ENCODE assay signal across 8 mouse cellular contexts in the genomic region with DNA sequence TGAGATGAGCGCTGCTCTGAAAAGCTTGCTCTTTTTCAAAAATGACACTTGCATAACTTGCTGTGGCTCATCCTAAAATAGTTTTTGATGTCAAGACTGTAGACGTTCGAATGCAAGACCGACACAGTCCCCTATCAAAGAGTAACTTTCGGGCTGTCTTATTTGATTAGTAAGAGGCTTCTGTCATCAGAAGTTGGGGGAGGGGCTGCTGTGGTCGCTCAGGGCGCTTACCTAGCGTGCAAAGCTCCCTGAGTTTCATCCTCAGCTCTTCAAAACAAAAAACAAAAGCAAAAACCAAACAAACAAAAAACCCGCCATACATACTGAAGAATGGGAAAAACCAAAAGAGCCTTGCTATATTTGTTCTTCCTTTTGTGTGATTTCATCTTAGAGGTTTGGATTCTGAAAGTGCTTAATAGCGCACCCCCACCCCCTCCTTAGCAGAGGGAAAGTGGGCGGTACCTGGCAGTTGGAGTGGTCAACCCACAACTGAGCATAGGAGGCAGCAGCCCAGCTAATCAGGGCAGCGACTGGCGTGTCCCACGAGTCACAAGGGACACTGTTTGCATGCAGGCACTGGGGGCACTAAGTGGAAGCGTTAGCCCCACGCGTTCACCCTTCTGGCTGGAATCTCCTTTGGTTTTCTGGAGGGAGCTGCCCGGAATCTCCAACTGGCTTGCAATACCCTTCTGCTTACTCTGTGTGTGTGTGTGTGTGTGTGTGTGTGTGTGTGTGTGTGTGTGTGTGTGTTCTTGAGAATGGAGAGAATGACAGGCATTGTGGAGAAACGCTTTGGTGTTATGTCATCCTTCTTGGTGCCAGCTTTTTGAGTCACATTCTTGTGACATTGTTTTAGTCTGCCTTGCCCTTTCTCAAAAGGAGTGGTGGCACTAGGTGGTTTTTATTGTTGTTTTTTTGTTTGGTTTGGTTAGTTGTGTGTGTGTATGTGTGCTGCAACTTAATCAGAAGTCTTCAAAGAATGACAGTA. TPM values are rescaled to one million over a fixed set of nuclear protein-coding genes. Genes with fewer than 3 reads are reported as not detected.
DNase-seq lines count a peak whose midpoint lies in the region; ATAC-seq and TF ChIP-seq lines count a peak whose summit lies in the region.

No protein-coding gene starts in this region.

- H3K4me1 ChIP-seq in embryonic facial prominence, embryonic 14.5 days (ENCODE audit: control insufficient read depth, insufficient read depth, low read length): 0 out of 2 replicates have a peak, but pooled peaks cover 2% of the 10 kb centered on the region
- H3K4me1 ChIP-seq in liver, adult 2 months (ENCODE audit: control insufficient read depth, insufficient read depth, low read length): no peaks in the 10 kb centered on the region; the same call in 1 of the 2 replicates

- H3K27ac ChIP-seq in embryonic facial prominence, embryonic 14.5 days (replicated peaks; ENCODE audit: low read depth, low read length): no peak overlapping the region
- H3K27ac ChIP-seq in liver, adult 2 months (replicated peaks; ENCODE audit: insufficient read depth, low read depth, low read length): peak overlapping the region; percentile 32

- no peaks in the 10 kb centered on the region for H3K9me3 ChIP-seq in embryonic facial prominence, embryonic 14.5 days (ENCODE audit: control insufficient read depth, low read length)

- peak overlapping the region; percentile 100 for H3K4me2 ChIP-seq in embryonic facial prominence, embryonic 14.5 days (ENCODE audit: low read depth, low read length)
- peak overlapping the region; percentile 99 for H3K4me2 ChIP-seq in myocyte (ENCODE audit: low read depth)

- no peak for TF ChIP-seq POLR2A in liver, adult 2 months (IDR thresholded peaks at IDR 0.05; ENCODE audit: extremely low read depth, insufficient read depth, low read length)
- no peak for TF ChIP-seq POLR2A in myocyte (IDR thresholded peaks at IDR 0.05; ENCODE audit: insufficient read length, low read depth)

- H3ac ChIP-seq in myocyte (ENCODE audit: control insufficient read depth, insufficient read length): no peak overlapping the region

- H3K79me2 ChIP-seq in liver, adult 2 months (ENCODE audit: control insufficient read depth, insufficient read depth, low read length): no peaks in the 10 kb centered on the region
- no peaks in the 10 kb centered on the region for H3K79me2 ChIP-seq in myocyte (ENCODE audit: control insufficient read depth, insufficient read depth)

- no peaks in the 10 kb centered on the region for H3K36me3 ChIP-seq in embryonic facial prominence, embryonic 14.5 days (ENCODE audit: control insufficient read depth, insufficient read depth, low read length)
- H3K36me3 ChIP-seq in liver, adult 2 months (ENCODE audit: control insufficient read depth, insufficient read depth, low read length): no peaks in the 10 kb centered on the region
- no peaks in the 10 kb centered on the region for H3K36me3 ChIP-seq in myocyte (ENCODE audit: control insufficient read depth, insufficient read depth)
- no peaks in the 10 kb centered on the region for H3K36me3 ChIP-seq in splenic B cell, adult 2 months (ENCODE audit: control insufficient read depth, insufficient read depth, low read length, poor library complexity, severe bottlenecking)

- no peak for TF ChIP-seq CTCF in liver, adult 2 months (IDR thresholded peaks at IDR 0.05; ENCODE audit: low read depth, low read length)

- peak overlapping the region; percentile 59 for H3K4me3 ChIP-seq in embryonic facial prominence, embryonic 14.5 days (ENCODE audit: low read depth, low read length)
- peak overlapping the region; percentile 64 for H3K4me3 ChIP-seq in liver, adult 2 months (ENCODE audit: insufficient read depth, low read depth, low read length)
- peak overlapping the region; percentile 13 for H3K4me3 ChIP-seq in myocyte

- WGBS in embryonic facial prominence, embryonic 14.5 days: 4% methylated on average over 19 of the region's 19 CpGs
- under 1% methylated on average over 19 of the region's 19 CpGs for WGBS in liver, adult 2 months

- DNase-seq in 416B (ENCODE audit: low read depth): peak; percentile 86
- DNase-seq in adrenal gland, postnatal 25 days: peak; percentile 70
- DNase-seq in embryonic facial prominence, embryonic 14.5 days (ENCODE audit: low spot score): peak; percentile 43
- peak; percentile 57 for DNase-seq in heart, adult 8-10 months (ENCODE audit: low spot score)
- peak; percentile 28 for DNase-seq in kidney, adult 9 months
- DNase-seq in liver, adult 2 months (ENCODE audit: extremely low read depth, low read depth, low spot score): peak; percentile 58
- DNase-seq in splenic B cell, adult 2 months (ENCODE audit: low read depth, low spot score): peak; percentile 55

- peak overlapping the region; percentile 52 for H3K9ac ChIP-seq in embryonic facial prominence, embryonic 14.5 days (ENCODE audit: low read depth, low read length)
- H3K9ac ChIP-seq in liver, adult 2 months (ENCODE audit: low read depth, low read length): peak overlapping the region; percentile 51

- ATAC-seq in embryonic facial prominence, embryonic 14.5 days (ENCODE audit: low read depth): 0 out of 2 replicates have a peak, but pooled peaks have one; percentile 50

- no peaks in the 10 kb centered on the region for H3K27me3 ChIP-seq in embryonic facial prominence, embryonic 14.5 days (replicated peaks; ENCODE audit: control insufficient read depth, insufficient read depth, low read length)
- no peaks in the 10 kb centered on the region for H3K27me3 ChIP-seq in liver, adult 2 months (ENCODE audit: control insufficient read depth, insufficient read depth, low read length)
- H3K27me3 ChIP-seq in myocyte (ENCODE audit: control insufficient read depth, insufficient read depth, insufficient read length): peaks cover 11% of the 10 kb centered on the region
- H3K27me3 ChIP-seq in splenic B cell, adult 2 months (ENCODE audit: control insufficient read depth, insufficient read depth, low read length, poor library complexity, severe bottlenecking): no peaks in the 10 kb centered on the region

TF ChIP-seq in myocyte, 11 proteins besides CTCF, POLR2A, EP300 and RAD21:
- no peak for TF ChIP-seq CEBPB (IDR thresholded peaks at IDR 0.05; ENCODE audit: insufficient read depth, poor library complexity, severe bottlenecking)
- TF ChIP-seq MYOG (IDR thresholded peaks at IDR 0.05; ENCODE audit: control insufficient read depth in 1 of 3, insufficient read depth in 1 of 3, insufficient read length in 2 of 3, low read depth in 2 of 3): no peak
- TF ChIP-seq TCF12 (IDR thresholded peaks at IDR 0.05; ENCODE audit: insufficient read depth, poor library complexity, severe bottlenecking): no peak
- no peak for TF ChIP-seq SRF (IDR thresholded peaks at IDR 0.05; ENCODE audit: control insufficient read depth, insufficient read length, low read depth)
- TF ChIP-seq MAX (IDR thresholded peaks at IDR 0.05; ENCODE audit: low read depth): no peak
- no peak for TF ChIP-seq REST (IDR thresholded peaks at IDR 0.05; ENCODE audit: insufficient read depth, insufficient read length)
- TF ChIP-seq MYOD1 (IDR thresholded peaks at IDR 0.05; ENCODE audit: control insufficient read depth in 1 of 3, insufficient read length in 2 of 3, low read depth in 2 of 3): no peak
- no peak for TF ChIP-seq TCF3 (IDR thresholded peaks at IDR 0.05; ENCODE audit: insufficient read length, low read depth)
- TF ChIP-seq POLR2AphosphoS2 (IDR thresholded peaks at IDR 0.05; ENCODE audit: insufficient read length, low read depth): no peak
- TF ChIP-seq USF1 (IDR thresholded peaks at IDR 0.05; ENCODE audit: low read depth): no peak
- no peak for TF ChIP-seq E2F4 (IDR thresholded peaks at IDR 0.05; ENCODE audit: insufficient read depth)
TF ChIP-seq in myocyte: peak in this region for 0.

RNA-seq across cellular contexts. Expression of gene Zfp638, which starts 1.0 kb away (rescaled TPM):
- total RNA-seq in adrenal gland, postnatal 25 days (2021): 102 and 117 TPM in 2 replicates
- polyA plus RNA-seq in embryonic facial prominence, embryonic 14.5 days (2014; fragmentation: Nextera tagmentation; extraction: Ambion mirVana): 62.1 and 66.2 TPM in 2 replicates
- total RNA-seq in heart, adult 8-10 months (2022): 10 to 100 TPM; 36.1 to 66.2 (median 52.6) TPM
- total RNA-seq in liver, adult 2 months (2014; rRNA removed): 39.5 and 47.0 TPM in 2 replicates
- 4.4 and 5.0 TPM in 2 replicates for polyA plus RNA-seq in liver, adult 2 months (2012; rRNA removed)
- 6.0 TPM for polyA plus RNA-seq in myocyte (2012; fragmentation: generic; extraction: Trizol)

RNA-seq across cellular contexts. Expression of gene Paip2b, which starts 36.4 kb away (rescaled TPM):
- total RNA-seq in adrenal gland, postnatal 25 days (2021): 21.1 and 28.2 TPM in 2 replicates
- 17.2 and 17.3 TPM in 2 replicates for polyA plus RNA-seq in embryonic facial prominence, embryonic 14.5 days (2014; fragmentation: Nextera tagmentation; extraction: Ambion mirVana)
- total RNA-seq in heart, adult 8-10 months (2022): 10 to 100 TPM; 42.5 to 48.7 (median 46.1) TPM
- 16.3 and 17.0 TPM in 2 replicates for total RNA-seq in liver, adult 2 months (2014; rRNA removed)
- 6.7 and 8.6 TPM in 2 replicates for polyA plus RNA-seq in liver, adult 2 months (2012; rRNA removed)
- polyA plus RNA-seq in myocyte (2012; fragmentation: generic; extraction: Trizol): 14.4 TPM

Comparison
In these comparisons a context has a peak if more than half of its experiments do, and no peak if none do; other contexts are left out.
1. DNase-seq: peak in every context shown above with its lines; median percentile 86 in 416B; 70 in adrenal gland, postnatal 25 days; 58 in liver, adult 2 months; 57 in heart, adult 8-10 months; 55 in splenic B cell, adult 2 months; 43 in embryonic facial prominence, embryonic 14.5 days; 28 in kidney, adult 9 months.
2. H3K4me3 ChIP-seq: peak in every context shown above with its lines; median percentile 64 in liver, adult 2 months; 59 in embryonic facial prominence, embryonic 14.5 days; 13 in myocyte.